Mouse (Mus musculus): ENCODE results near the gene Lrfn4. TPM values are rescaled to one million over a fixed set of nuclear protein-coding genes. Genes with fewer than 3 reads are reported as not detected.

The Lrfn4 gene
- polyA plus RNA-seq, 1 experiment from 2014 or later, result 1.0 TPM

- Histone ChIP-seq H3K4me3 (ENCODE audit: inconsistent target) (no peak overlapping the region), H3K36me3 (ENCODE audit: inconsistent target) (no peaks in the 10 kb centered on the region)
Observed at GRCm38 (mm10) chr19:4569356-4570236, 45.9 kb downstream of the Lrfn4 start.

DNA sequence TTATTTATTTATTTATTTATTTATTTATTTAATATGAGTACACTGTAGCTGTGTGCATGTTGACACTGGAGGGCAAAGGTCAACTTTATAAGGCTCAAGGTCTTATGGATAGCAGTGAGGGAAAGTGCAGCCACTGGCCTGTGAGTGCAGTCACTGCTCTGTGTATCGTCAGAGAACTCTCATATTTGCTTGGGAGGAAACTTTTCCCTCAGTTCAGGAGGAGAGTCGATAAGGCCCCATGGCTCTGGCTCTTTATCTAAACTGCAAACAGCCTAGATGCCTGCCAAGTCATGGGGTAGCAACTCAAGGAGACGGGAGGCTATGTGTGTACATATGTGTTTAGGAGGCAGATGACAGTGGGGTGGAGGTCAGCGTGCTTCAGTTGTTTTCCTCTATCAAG is 46.6 kb downstream of the Lrfn4 start:
- no peaks in the 10 kb centered on the region for H3K79me2 ChIP-seq (ENCODE audit: inconsistent target)
- 98% methylated on average over 4 of the region's 4 CpGs for WGBS (ENCODE audit: missing documents)
- no peak overlapping the region for H3K27ac ChIP-seq
- no peak overlapping the region for H3K4me3 ChIP-seq (ENCODE audit: inconsistent target)
- no peaks in the 10 kb centered on the region for H3K36me3 ChIP-seq (ENCODE audit: inconsistent target)

More at GRCm38 (mm10) chr19:4569356-4570236, 45.9 kb downstream of the Lrfn4 start:
- Histone ChIP-seq H3K27ac (no peak overlapping the region), H3K79me2 (ENCODE audit: inconsistent target) (no peaks in the 10 kb centered on the region)
- 86% methylated on average over 16 of the region's 17 CpGs for WGBS (ENCODE audit: missing documents)

- no peak overlapping the region for H3K4me3 ChIP-seq (ENCODE audit: inconsistent target)
- no peaks in the 10 kb centered on the region for H3K36me3 ChIP-seq (ENCODE audit: inconsistent target)
- H3K27ac ChIP-seq, result no peak overlapping the region
- H3K79me2 ChIP-seq (ENCODE audit: inconsistent target), result no peaks in the 10 kb centered on the region
- WGBS (ENCODE audit: missing documents), result 58% methylated on average over 2 of the region's 2 CpGs
Observed at GRCm38 (mm10) chr19:4567665-4568064, 47.8 kb downstream of the Lrfn4 start.

DNA sequence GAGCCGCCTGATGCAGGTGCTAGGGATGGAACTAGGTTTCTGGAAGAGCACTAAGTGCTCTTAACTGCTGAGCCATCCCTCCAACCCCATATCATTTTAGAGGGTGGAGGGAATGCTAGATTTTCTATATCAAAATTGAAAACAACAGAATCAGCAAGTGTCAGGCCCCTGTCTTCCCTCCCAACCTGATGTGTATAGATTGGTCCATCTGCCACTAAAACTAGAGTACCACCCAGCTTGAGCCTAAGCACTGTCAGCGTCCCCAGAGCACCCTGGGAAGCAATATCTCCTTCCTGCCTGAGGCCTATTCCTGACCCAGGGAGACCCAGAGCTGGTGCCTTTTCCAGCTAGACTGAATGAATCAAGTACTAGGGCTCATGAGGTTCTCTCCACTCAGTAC is 48.6 kb downstream of the Lrfn4 start:
- Histone ChIP-seq H3K27ac (no peak overlapping the region), H3K4me3 (ENCODE audit: inconsistent target) (no peak overlapping the region), H3K36me3 (ENCODE audit: inconsistent target) (no peaks in the 10 kb centered on the region), H3K79me2 (ENCODE audit: inconsistent target) (no peaks in the 10 kb centered on the region)
- 82% methylated on average over 2 of the region's 2 CpGs for WGBS (ENCODE audit: missing documents)

GRCm38 (mm10) chr19:4565678-4566077 is 49.8 kb downstream of the Lrfn4 start:
- Histone ChIP-seq H3K36me3 (ENCODE audit: inconsistent target) (no peaks in the 10 kb centered on the region), H3K79me2 (ENCODE audit: inconsistent target) (no peaks in the 10 kb centered on the region), H3K4me3 (ENCODE audit: inconsistent target) (no peak overlapping the region), H3K27ac (no peak overlapping the region)
- 97% methylated on average over 5 of the region's 5 CpGs for WGBS (ENCODE audit: missing documents)

Other genes starting within 250 kb of the Lrfn4 start
- gene Kdm2a, start 217.4 kb downstream of the Lrfn4 start, polyA plus RNA-seq (2018), result 30.1 to 62.8 TPM (median 39.7 TPM) in 3 replicates
- gene Rhod, start 176.2 kb downstream of the Lrfn4 start, polyA plus RNA-seq (2018), result 4.4 to 12.0 TPM (median 6.0 TPM) in 3 replicates
- not detected in 3 replicates for gene Syt12, start 138.2 kb downstream of the Lrfn4 start, polyA plus RNA-seq (2018)
- gene 2010003K11Rik, start 117.1 kb downstream of the Lrfn4 start, polyA plus RNA-seq (2018), result not detected in 3 replicates
- gene Pcx, start 105.2 kb downstream of the Lrfn4 start, polyA plus RNA-seq (2018), result 0.35 to 0.94 TPM (median 0.49 TPM) in 3 replicates
- 11.3 to 29.4 TPM (median 20.2 TPM) in 3 replicates for gene Rce1, start 10.0 kb upstream of the Lrfn4 start, polyA plus RNA-seq (2018)
- not detected in 3 replicates for gene Gm960, start 83.0 kb upstream of the Lrfn4 start, polyA plus RNA-seq (2018)
- gene Sptbn2, start 95.5 kb upstream of the Lrfn4 start, polyA plus RNA-seq (2018), result 0.05 to 0.11 TPM (median 0.10 TPM) in 3 replicates
- 5.4 to 7.3 TPM (median 5.9 TPM) in 3 replicates for gene Rbm4b, start 140.8 kb upstream of the Lrfn4 start, polyA plus RNA-seq (2018)
- gene Rbm4, start 178.2 kb upstream of the Lrfn4 start, polyA plus RNA-seq (2018), result 12.7 to 21.9 TPM (median 16.4 TPM) in 3 replicates
- 1.3 to 5.1 TPM (median 3.4 TPM) in 3 replicates for gene Gm21992, start 195.9 kb upstream of the Lrfn4 start, polyA plus RNA-seq (2018)
- 10.2 to 18.9 TPM (median 15.8 TPM) in 3 replicates for gene Rbm14, start 196.0 kb upstream of the Lrfn4 start, polyA plus RNA-seq (2018)
- 17.8 to 37.0 TPM (median 27.6 TPM) in 3 replicates for gene Ccs, start 223.7 kb upstream of the Lrfn4 start, polyA plus RNA-seq (2018)
- 0.07 to 0.10 TPM in 2 of 3 replicates, not detected in the other for gene Ccdc87, start 223.7 kb upstream of the Lrfn4 start, polyA plus RNA-seq (2018)
- gene Ctsf, start 239.5 kb upstream of the Lrfn4 start, polyA plus RNA-seq (2018), result 5.4 to 22.4 TPM (median 9.6 TPM) in 3 replicates